Mouse (Mus musculus) kidney, postnatal 0 days (tissue): ENCODE data around the gene Ush1c. TPM values are rescaled to one million over a fixed set of nuclear protein-coding genes. Genes with fewer than 3 reads are reported as not detected.

Experiments used
- ATAC-seq: fragments of 200-750 bp; cut with Nextera tagmentation; replicated peaks from 2 replicates; pipeline ENCODE4 v1.8.0; 2017; ENCODE audit warnings: low read depth, moderate number of reproducible peaks, moderate TSS enrichment, moderate library complexity; ENCODE audit not compliant: low FRiP score
- DNase-seq: peaks from one replicate; pipeline ENCODE4 v3.0.0-alpha.2; 2016; ENCODE audit warnings: low spot score
- H3K27ac ChIP-seq: fragments of 300-500 bp; sonication (generic); 2 replicates; pipeline ENCODE4 v1.5.1; 2014; ENCODE audit warnings: mild to moderate bottlenecking
- H3K27me3 ChIP-seq: fragments of 300-500 bp; sonication (generic); 2 replicates; pipeline ENCODE4 v1.6.1; 2014; ENCODE audit warnings: low read length, mixed read lengths; ENCODE audit not compliant: insufficient read depth
- H3K36me3 ChIP-seq: fragments of 300-500 bp; sonication (generic); 2 replicates; pipeline ENCODE4 v1.6.1; 2014; ENCODE audit warnings: low read length, mixed read lengths; ENCODE audit not compliant: insufficient read depth
- H3K4me1 ChIP-seq: fragments of 300-500 bp; sonication (generic); replicated peaks from 2 replicates; pipeline ENCODE4 v1.6.1; 2014; ENCODE audit warnings: antibody characterized with exemption, low read length, mixed read lengths; ENCODE audit not compliant: insufficient read depth
- H3K4me2 ChIP-seq: fragments of 300-500 bp; sonication (generic); 2 replicates; pipeline ENCODE4 v1.6.1; 2014; ENCODE audit warnings: mild to moderate bottlenecking, low read length, moderate library complexity, mixed read lengths
- H3K4me3 ChIP-seq: fragments of 300-500 bp; sonication (generic); replicated peaks from 2 replicates; pipeline ENCODE4 v1.5.1; 2014; ENCODE audit warnings: low read depth, low read length
- H3K9ac ChIP-seq: fragments of 300-500 bp; sonication (generic); 2 replicates; pipeline ENCODE4 v1.6.1; 2014; ENCODE audit warnings: low read depth, low read length
- H3K9me3 ChIP-seq: fragments of 300-500 bp; sonication (generic); replicated peaks from 2 replicates; pipeline ENCODE4 v1.6.1; 2016; ENCODE audit warnings: low read length, inconsistent platforms, mixed read lengths
- CTCF ChIP-seq: IDR thresholded peaks from 2 replicates; pipeline ENCODE4 v1.5.1; 2016; ENCODE audit warnings: antibody characterized with exemption, low read depth, mild to moderate bottlenecking, moderate library complexity
- WGBS: fragments of 180-500 bp; shearing (Covaris S2); extraction: QIAGEN DNeasy Blood & Tissue Kit; methylation state at CpG from one replicate; pipeline ENCODE4 v1.1.7; 2014; 5-methylcytosine and 5-hydroxymethylcytosine counted together
- polyA plus RNA-seq: library from polyadenylated mRNA; unstranded; fragments of >200 nt; fragmentation: Nextera tagmentation; extraction: Ambion mirVana; gene quantifications from 2 replicates; pipeline ENCODE4 v1.2.1, GENCODE M21; 2015

Ush1c gene
- polyA plus RNA-seq, 1 experiment from 2014 or later: 36.8 TPM

- H3K36me3 ChIP-seq: no peaks in the 10 kb centered on the region
- H3K27me3 ChIP-seq: no peaks in the 10 kb centered on the region; the same call in 1 of the 2 replicates
- 28% methylated on average over 2 of the region's 2 CpGs for WGBS
- H3K27ac ChIP-seq: no peak overlapping the region
- no peak for ATAC-seq
- DNase-seq: no peak
- no peak overlapping the region for H3K4me2 ChIP-seq
- H3K4me1 ChIP-seq: no peaks in the 10 kb centered on the region
- H3K9ac ChIP-seq: no peak overlapping the region
- no peak for TF ChIP-seq CTCF
- H3K9me3 ChIP-seq: no peaks in the 10 kb centered on the region
- no peak overlapping the region for H3K4me3 ChIP-seq
These were observed 21.8 kb downstream of the Ush1c start for GRCm38 (mm10) chr7:46216481-46216880.

GRCm38 (mm10) chr7:46210276-46210675 lies 28.0 kb downstream of the Ush1c start:
- Histone ChIP-seq H3K27ac (no peak overlapping the region), H3K9me3 (no peaks in the 10 kb centered on the region), H3K4me2 (no peak overlapping the region), H3K9ac (no peak overlapping the region), H3K27me3 (no peaks in the 10 kb centered on the region), H3K36me3 (no peaks in the 10 kb centered on the region), H3K4me1 (no peaks in the 10 kb centered on the region), H3K4me3 (no peak overlapping the region)
- no peak for DNase-seq
- WGBS: 82% methylated on average over 6 of the region's 6 CpGs
- no peak for TF ChIP-seq CTCF
- ATAC-seq: no peak

GRCm38 (mm10) chr7:46208131-46208530 lies 30.2 kb downstream of the Ush1c start:
- H3K4me2 ChIP-seq: no peak overlapping the region
- H3K4me3 ChIP-seq: no peak overlapping the region
- 86% methylated on average over 8 of the region's 8 CpGs for WGBS
- no peak for DNase-seq
- no peaks in the 10 kb centered on the region for H3K9me3 ChIP-seq
- no peak overlapping the region for H3K27ac ChIP-seq
- no peaks in the 10 kb centered on the region for H3K4me1 ChIP-seq
- no peaks in the 10 kb centered on the region for H3K27me3 ChIP-seq
- H3K9ac ChIP-seq: no peak overlapping the region
- ATAC-seq: no peak
- H3K36me3 ChIP-seq: no peaks in the 10 kb centered on the region
- no peak for TF ChIP-seq CTCF

GRCm38 (mm10) chr7:46204775-46205174 lies 33.5 kb downstream of the Ush1c start:
- DNase-seq: no peak
- no peak for ATAC-seq
- Histone ChIP-seq H3K36me3 (no peaks in the 10 kb centered on the region), H3K4me1 (no peaks in the 10 kb centered on the region), H3K4me2 (no peak overlapping the region), H3K4me3 (no peak overlapping the region), H3K27me3 (no peaks in the 10 kb centered on the region), H3K9ac (no peak overlapping the region), H3K27ac (no peak overlapping the region), H3K9me3 (no peaks in the 10 kb centered on the region)
- 66% methylated on average over 6 of the region's 6 CpGs for WGBS
- peak; percentile 30; the same call in 1 of the 2 replicates for TF ChIP-seq CTCF

GRCm38 (mm10) chr7:46204046-46204471 lies 34.2 kb downstream of the Ush1c start:
- no peaks in the 10 kb centered on the region for H3K9me3 ChIP-seq
- H3K27ac ChIP-seq: no peak overlapping the region
- H3K4me3 ChIP-seq: no peak overlapping the region
- H3K36me3 ChIP-seq: no peaks in the 10 kb centered on the region
- TF ChIP-seq CTCF: peak; percentile 64
- no peak overlapping the region for H3K4me2 ChIP-seq
- H3K27me3 ChIP-seq: no peaks in the 10 kb centered on the region
- H3K4me1 ChIP-seq: no peaks in the 10 kb centered on the region
- ATAC-seq: no peak
- H3K9ac ChIP-seq: no peak overlapping the region
- DNase-seq: peak; percentile 65
- 25% methylated on average over 11 of the region's 11 CpGs for WGBS

GRCm38 (mm10) chr7:46201649-46202048 lies 36.7 kb downstream of the Ush1c start:
- 17% methylated on average over 14 of the region's 14 CpGs for WGBS
- H3K4me2 ChIP-seq: no peak overlapping the region
- TF ChIP-seq CTCF: 0 out of 2 replicates have a peak, but pooled peaks have one; percentile 5
- H3K9ac ChIP-seq: no peak overlapping the region
- H3K27me3 ChIP-seq: no peaks in the 10 kb centered on the region
- no peak overlapping the region for H3K27ac ChIP-seq
- ATAC-seq: no peak
- H3K36me3 ChIP-seq: no peaks in the 10 kb centered on the region
- no peaks in the 10 kb centered on the region for H3K9me3 ChIP-seq
- peak; percentile 68 for DNase-seq
- H3K4me3 ChIP-seq: no peak overlapping the region
- no peaks in the 10 kb centered on the region for H3K4me1 ChIP-seq

GRCm38 (mm10) chr7:46200021-46200420 lies 38.3 kb downstream of the Ush1c start:
- no peak for TF ChIP-seq CTCF

More at GRCm38 (mm10) chr7:46200021-46200420, 38.3 kb downstream of the Ush1c start:
- Histone ChIP-seq H3K4me1 (no peaks in the 10 kb centered on the region), H3K9me3 (no peaks in the 10 kb centered on the region), H3K4me2 (no peak overlapping the region), H3K4me3 (no peak overlapping the region), H3K27ac (no peak overlapping the region), H3K9ac (no peak overlapping the region), H3K36me3 (no peaks in the 10 kb centered on the region), H3K27me3 (no peaks in the 10 kb centered on the region)
- DNase-seq (no peak), ATAC-seq (no peak)
- 69% methylated on average over 6 of the region's 6 CpGs for WGBS
